Mouse (Mus musculus) liver, embryonic 14.5 days (tissue): Measurements from ENCODE around the gene Ccdc107. TPM values are rescaled to one million over a fixed set of nuclear protein-coding genes. Genes with fewer than 3 reads are reported as not detected.

Experiments
- ATAC-seq: fragments of 200-750 bp; cut with Nextera tagmentation; 2 replicates; pipeline ENCODE4 v1.8.0; 2017; ENCODE audit warnings: moderate number of reproducible peaks, mild to moderate bottlenecking, moderate library complexity; ENCODE audit not compliant: insufficient read depth
- DNase-seq, 3 experiments: peaks; one replicate each; pipeline ENCODE4 v3.0.0-alpha.2; 2012 to 2013; ENCODE audit warnings: low read depth in 3 of 3, low spot score in 3 of 3
- H3K27ac ChIP-seq: fragments of 300-500 bp; sonication (generic); 2 replicates; pipeline ENCODE4 v1.5.1; 2014; ENCODE audit warnings: moderate library complexity, mild to moderate bottlenecking, control low read depth, inconsistent platforms
- H3K27me3 ChIP-seq: fragments of 300-500 bp; sonication (generic); 2 replicates; pipeline ENCODE4 v1.6.1; 2014; ENCODE audit warnings: mild to moderate bottlenecking, low read length, moderate library complexity; ENCODE audit not compliant: control insufficient read depth, insufficient read depth
- H3K36me3 ChIP-seq: fragments of 300-500 bp; sonication (generic); replicated peaks from 2 replicates; pipeline ENCODE4 v1.6.1; 2014; ENCODE audit warnings: low read depth; ENCODE audit not compliant: control insufficient read depth, insufficient read depth
- H3K4me1 ChIP-seq, 2 experiments: fragments of 200-500 bp in 1 of 2; fragments of 300-500 bp in 1 of 2; sonication (generic) in 1 of 2; replicated peaks; 2 replicates each; pipeline ENCODE4 v1.6.1; 2012 to 2014; ENCODE audit warnings: antibody characterized with exemption in 1 of 2, inconsistent platforms in 1 of 2, low read length in 1 of 2; ENCODE audit not compliant: control insufficient read depth in 2 of 2, insufficient read depth in 2 of 2
- H3K4me2 ChIP-seq: fragments of 300-500 bp; sonication (generic); 2 replicates; pipeline ENCODE4 v1.6.1; 2014; ENCODE audit warnings: low read depth, mild to moderate bottlenecking, control low read depth, moderate library complexity
- H3K4me3 ChIP-seq, 2 experiments: fragments of 200-500 bp in 1 of 2; fragments of 300-500 bp in 1 of 2; sonication (generic) in 1 of 2; 2 replicates each; pipeline ENCODE4 v1.5.1; 2012 to 2014; ENCODE audit warnings: low read depth in 2 of 2, low read length in 2 of 2, mild to moderate bottlenecking in 2 of 2, control low read depth in 1 of 2, inconsistent platforms in 1 of 2, moderate library complexity in 1 of 2; ENCODE audit not compliant: insufficient read depth in 1 of 2
- H3K9ac ChIP-seq: fragments of 300-500 bp; sonication (generic); replicated peaks from 2 replicates; pipeline ENCODE4 v1.6.1; 2014; ENCODE audit warnings: mild to moderate bottlenecking, control low read depth, moderate library complexity
- H3K9me3 ChIP-seq: fragments of 300-500 bp; sonication (generic); 2 replicates; pipeline ENCODE4 v1.6.1; 2016; ENCODE audit warnings: low read length, mixed read lengths; ENCODE audit not compliant: control insufficient read depth
- CTCF ChIP-seq: IDR thresholded peaks from 2 replicates; pipeline ENCODE4 v1.5.1; 2016; ENCODE audit warnings: antibody characterized with exemption, low read depth, control low read depth
- EP300 ChIP-seq: IDR thresholded peaks from 2 replicates; pipeline ENCODE4 v1.6.1; 2016; ENCODE audit warnings: antibody characterized with exemption, low read depth
- WGBS: fragments of 180-500 bp; shearing (Covaris S2); extraction: QIAGEN DNeasy Blood & Tissue Kit; methylation state at CpG from one replicate; pipeline ENCODE4 v1.1.7; 2014; ENCODE audit not compliant: insufficient replicate concordance; 5-methylcytosine and 5-hydroxymethylcytosine counted together
- polyA plus RNA-seq, 2 experiments: library from polyadenylated mRNA; depleted of rRNA in 1 of 2; stranded (reverse) in 1 of 2; unstranded in 1 of 2; fragments of >200 nt; fragmentation: Nextera tagmentation in 1 of 2; extraction: Ambion mirVana in 1 of 2; gene quantifications; 2 replicates each; pipeline versions ENCODE4 v1.2.1 to v1.2.3; 2012 to 2014

Gene Ccdc107
- polyA plus RNA-seq, 2 experiments: 27.6 to 36.7 TPM

DNA sequence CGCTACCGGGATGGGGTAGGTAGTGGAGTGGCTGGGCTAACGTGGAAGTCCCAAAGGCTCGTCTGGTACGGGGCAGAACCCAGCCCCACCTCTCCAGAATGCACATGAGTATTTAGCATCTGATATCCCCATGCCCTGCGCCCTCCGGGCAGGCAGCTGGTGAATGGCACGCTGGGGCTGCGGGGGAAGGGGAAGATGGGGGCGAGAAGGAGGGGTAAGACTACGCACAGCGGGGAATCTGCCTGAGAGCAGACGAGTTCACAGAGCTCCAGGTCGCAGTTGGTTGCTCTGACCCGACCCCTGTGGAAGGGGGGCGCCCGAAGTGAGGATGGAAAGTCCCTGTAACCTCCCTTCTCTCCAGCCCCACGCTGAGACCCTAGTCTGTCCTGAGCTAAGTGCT lies 39.3 kb upstream of the Ccdc107 start:
- Histone ChIP-seq H3K27me3 (peaks cover 26% of the 10 kb centered on the region), H3K36me3 (no peaks in the 10 kb centered on the region), H3K4me1 (no peaks in the 10 kb centered on the region), H3K9me3 (no peaks in the 10 kb centered on the region), H3K4me3 (no peak overlapping the region), H3K9ac (no peak overlapping the region), H3K4me2 (peak overlapping the region; percentile 20; the same call in 1 of the 2 replicates), H3K27ac (no peak overlapping the region)
- TF ChIP-seq CTCF: no peak
- no peak for TF ChIP-seq EP300
- WGBS: 2% methylated on average over 17 of the region's 18 CpGs
- ATAC-seq (no peak), DNase-seq (no peak)

DNA sequence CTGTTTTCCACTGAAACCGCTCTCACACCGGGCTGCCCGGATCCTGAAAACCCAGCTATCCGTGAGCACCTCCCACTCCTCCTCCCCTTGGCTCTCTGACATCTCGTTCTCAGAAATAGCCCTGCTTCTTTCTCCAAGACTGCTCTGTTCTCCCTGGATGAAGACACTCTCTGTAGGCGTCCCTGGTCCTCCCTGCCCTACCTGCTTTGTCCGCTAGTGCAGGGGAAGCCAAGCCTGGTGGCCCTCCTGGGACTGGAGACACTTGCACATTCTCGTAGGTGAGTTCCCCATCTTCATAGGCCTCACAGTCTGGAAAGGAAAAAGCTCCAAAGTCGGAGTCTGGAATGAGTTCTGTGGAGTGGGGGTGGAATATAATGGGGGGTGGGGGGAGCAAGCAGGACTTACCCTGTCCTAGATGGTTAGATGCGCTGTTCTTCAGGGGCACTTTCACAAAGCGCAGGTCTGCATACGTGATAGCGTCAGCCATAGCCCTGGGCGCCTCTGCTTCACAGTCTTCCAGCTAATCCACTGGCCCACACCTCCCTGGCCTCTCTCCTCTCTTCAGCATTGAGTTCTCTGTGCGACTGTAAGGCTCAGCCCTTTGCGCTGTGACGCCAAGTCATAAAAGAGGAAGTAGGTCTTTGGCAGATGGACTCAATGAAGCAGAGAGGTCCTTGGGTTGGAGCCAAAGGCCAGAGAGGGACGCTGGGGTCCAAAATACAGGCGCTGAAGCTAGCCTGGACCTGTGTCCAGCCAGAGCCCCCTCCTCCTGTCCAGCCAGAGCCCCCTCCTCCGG lies 38.5 kb upstream of the Ccdc107 start, which contains the start of gene Cd72:
TSS of gene Cd72 (minus strand) at position 588 of the 796 bp plus-strand sequence.
- DNase-seq (no peak), ATAC-seq (no peak)
- TF ChIP-seq EP300 (no peak), CTCF (no peak)
- Histone ChIP-seq H3K36me3 (no peaks in the 10 kb centered on the region), H3K27me3 (peaks cover 26% of the 10 kb centered on the region), H3K4me1 (no peaks in the 10 kb centered on the region), H3K9me3 (no peaks in the 10 kb centered on the region), H3K4me2 (peak within 1 kb of the TSS; percentile 20; the same call in 1 of the 2 replicates), H3K4me3 (no peak within 1 kb of the TSS), H3K9ac (no peak within 1 kb of the TSS), H3K27ac (no peak within 1 kb of the TSS)
- 14% methylated on average over 20 of the region's 20 CpGs for WGBS

DNA sequence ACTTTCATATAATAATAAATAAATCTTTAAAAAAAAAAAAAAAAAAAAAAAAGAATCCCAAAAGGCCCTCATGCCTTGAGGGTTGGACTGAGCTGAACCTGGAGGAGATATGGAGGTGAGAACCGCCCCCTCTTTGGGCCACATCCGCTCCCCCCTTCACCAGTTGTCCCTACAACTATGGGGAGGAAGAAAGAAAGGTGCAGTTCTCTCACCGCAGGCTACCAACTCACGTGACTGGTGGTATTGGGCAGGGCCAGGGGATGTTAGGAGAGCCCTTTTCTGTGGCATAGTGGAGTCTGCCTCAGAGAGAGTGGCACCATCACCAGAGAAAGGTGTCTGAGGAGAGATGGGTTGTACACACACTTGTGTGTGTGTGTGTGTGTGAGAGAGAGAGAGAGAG lies 36.2 kb upstream of the Ccdc107 start:
- TF ChIP-seq EP300: no peak
- TF ChIP-seq CTCF: no peak
- Histone ChIP-seq H3K36me3 (no peaks in the 10 kb centered on the region), H3K27me3 (peaks cover 26% of the 10 kb centered on the region), H3K27ac (no peak overlapping the region), H3K4me1 (no peaks in the 10 kb centered on the region), H3K9me3 (no peaks in the 10 kb centered on the region), H3K4me2 (no peak overlapping the region), H3K4me3 (no peak overlapping the region), H3K9ac (no peak overlapping the region)
- WGBS: 21% methylated on average over 4 of the region's 4 CpGs
- DNase-seq (no peak), ATAC-seq (no peak)

DNA sequence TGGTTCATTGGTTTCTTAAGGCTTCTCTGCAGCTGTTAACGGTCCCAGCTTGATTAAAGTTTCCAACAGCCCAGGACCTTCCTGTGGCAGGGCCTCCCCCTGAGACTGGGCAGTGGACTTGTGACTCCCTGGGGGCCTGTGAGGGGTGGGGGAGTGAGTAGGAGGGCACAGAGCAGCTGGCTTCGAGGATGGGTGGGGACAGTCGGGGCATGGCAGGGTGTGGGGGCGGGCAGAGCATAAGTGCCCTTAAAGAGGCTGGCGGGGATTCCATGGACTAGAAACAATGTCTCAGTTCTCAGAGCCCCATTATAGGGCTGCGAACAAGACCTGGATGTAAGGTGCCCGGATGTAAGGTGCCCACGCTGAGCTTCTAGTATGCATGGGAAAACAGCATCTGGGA lies 35.6 kb upstream of the Ccdc107 start:
- H3K9ac ChIP-seq: no peak overlapping the region
- H3K27ac ChIP-seq: no peak overlapping the region
- no peak overlapping the region for H3K4me3 ChIP-seq
- TF ChIP-seq CTCF (no peak), EP300 (no peak)
- H3K4me1 ChIP-seq: no peaks in the 10 kb centered on the region
- H3K4me2 ChIP-seq: no peak overlapping the region
- peaks cover 23% of the 10 kb centered on the region for H3K27me3 ChIP-seq
- DNase-seq: no peak
- H3K36me3 ChIP-seq: no peaks in the 10 kb centered on the region
- WGBS: 26% methylated on average over 8 of the region's 8 CpGs
- no peak for ATAC-seq
- no peaks in the 10 kb centered on the region for H3K9me3 ChIP-seq

DNA sequence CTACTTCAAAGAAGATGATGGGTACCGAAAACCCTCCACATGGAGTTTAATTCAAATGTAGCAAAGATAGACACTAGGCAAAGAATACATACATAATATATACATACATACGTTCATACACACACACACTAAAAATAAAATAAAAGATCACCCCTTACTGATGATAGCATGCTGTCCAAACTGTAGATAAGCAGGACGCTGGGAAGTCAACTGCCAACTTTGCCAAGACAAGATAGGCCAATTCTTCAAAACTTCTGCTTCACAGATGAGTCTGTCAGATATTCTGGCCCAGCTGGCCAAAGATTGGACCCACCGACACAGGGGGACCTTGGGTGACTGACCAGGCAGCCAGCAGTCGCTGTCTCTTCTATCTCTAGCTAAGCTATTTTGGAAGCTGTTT lies 29.6 kb upstream of the Ccdc107 start:
- Histone ChIP-seq H3K9me3 (no peaks in the 10 kb centered on the region), H3K36me3 (no peaks in the 10 kb centered on the region), H3K4me3 (no peak overlapping the region), H3K27me3 (no peaks in the 10 kb centered on the region), H3K27ac (no peak overlapping the region), H3K4me2 (no peak overlapping the region), H3K4me1 (no peaks in the 10 kb centered on the region), H3K9ac (no peak overlapping the region)
- no peak for DNase-seq
- 45% methylated on average over 5 of the region's 5 CpGs for WGBS
- ATAC-seq: no peak
- TF ChIP-seq EP300 (no peak), CTCF (no peak)
